Mouse (Mus musculus) stomach, postnatal 0 days (tissue): ENCODE measurements around the gene Kcnh6.
"Not testable (repeated sequence)": the region's sequence is repeated elsewhere in the genome, so short reads cannot be mapped to it uniquely, and the experiment has no call there.

Experiments
- CTCF ChIP-seq: IDR thresholded peaks from 2 replicates; pipeline ENCODE4 v1.5.1; 2016; ENCODE audit warnings: antibody characterized with exemption, low read depth, mild to moderate bottlenecking, moderate library complexity
- EP300 ChIP-seq: optimal IDR thresholded peaks from 2 replicates; pipeline ENCODE3; 2016; ENCODE audit warnings: antibody characterized with exemption

- not testable (repeated sequence) for TF ChIP-seq EP300, CTCF
These were observed 58.7 kb downstream of the Kcnh6 start for GRCm38 (mm10) chr11:106066616-106067015.
